Mouse (Mus musculus) heart, adult 2 months (tissue): Measurements from ENCODE around the gene Vwa3a.

Source experiments
- CTCF ChIP-seq: fragments of 200-600 bp; IDR thresholded peaks from 2 replicates; pipeline ENCODE4 v1.8.1; 2022; ENCODE audit warnings: antibody characterized with exemption, mild to moderate bottlenecking, moderate library complexity
- EP300 ChIP-seq: fragments of 200-500 bp; IDR thresholded peaks from 2 replicates; pipeline ENCODE4 v1.6.1; 2011; ENCODE audit warnings: low read depth, low read length, control low read depth; ENCODE audit not compliant: insufficient read depth
- POLR2A ChIP-seq: fragments of 200-500 bp; IDR thresholded peaks from 2 replicates; pipeline ENCODE4 v1.6.1; 2011; ENCODE audit warnings: mild to moderate bottlenecking, low read depth, low read length, control low read depth; ENCODE audit not compliant: insufficient read depth

- TF ChIP-seq EP300 (no peak), POLR2A (no peak), CTCF (no peak)
These were observed 70.6 kb downstream of the Vwa3a start for GRCm38 (mm10) chr7:120809705-120810104.
